Mouse (Mus musculus): ENCODE measurements around the gene Mapk1. TPM values are rescaled to one million over a fixed set of nuclear protein-coding genes. Genes with fewer than 3 reads are reported as not detected.

The Mapk1 gene
- polyA plus RNA-seq, 1 experiment from 2014 or later = 142 TPM

- no peaks in the 10 kb centered on the region for H3K9me3 ChIP-seq
- no peak overlapping the region for H3K9ac ChIP-seq
- H3K4me2 ChIP-seq (replicated peaks) = no peak overlapping the region
- H3K36me3 ChIP-seq = peaks cover 59% of the 10 kb centered on the region
- WGBS = 98% methylated on average over 3 of the region's 3 CpGs
- H3K4me3 ChIP-seq = no peak overlapping the region
- no peaks in the 10 kb centered on the region for H3K4me1 ChIP-seq
- no peak for ATAC-seq (ENCODE audit: insufficient number of reproducible peaks, insufficient read depth, low FRiP score, low TSS enrichment)
- no peak overlapping the region for H3K27ac ChIP-seq
- no peaks in the 10 kb centered on the region for H3K27me3 ChIP-seq
Measured at GRCm38 (mm10) chr16:17024469-17025148, 41.4 kb downstream of the Mapk1 start.

- Histone ChIP-seq H3K27ac (no peak overlapping the region), H3K9me3 (no peaks in the 10 kb centered on the region), H3K36me3 (peaks cover 58% of the 10 kb centered on the region), H3K4me1 (no peaks in the 10 kb centered on the region), H3K4me3 (no peak overlapping the region), H3K9ac (no peak overlapping the region), H3K4me2 (replicated peaks) (no peak overlapping the region), H3K27me3 (no peaks in the 10 kb centered on the region)
- WGBS = 80% methylated on average over 4 of the region's 4 CpGs
- no peak for ATAC-seq (ENCODE audit: insufficient number of reproducible peaks, insufficient read depth, low FRiP score, low TSS enrichment)
Measured at GRCm38 (mm10) chr16:17029971-17030695, 47.0 kb downstream of the Mapk1 start.

GRCm38 (mm10) chr16:17033754-17034153 lies 50.6 kb downstream of the Mapk1 start:
- H3K27ac ChIP-seq = no peak overlapping the region

GRCm38 (mm10) chr16:17040716-17041115 lies 57.5 kb downstream of the Mapk1 start:
- H3K27me3 ChIP-seq = no peaks in the 10 kb centered on the region
- ATAC-seq (ENCODE audit: insufficient number of reproducible peaks, insufficient read depth, low FRiP score, low TSS enrichment) = no peak
- WGBS = 92% methylated on average over 3 of the region's 3 CpGs
- H3K9me3 ChIP-seq = no peaks in the 10 kb centered on the region
- no peak overlapping the region for H3K4me3 ChIP-seq
- no peak overlapping the region for H3K27ac ChIP-seq
- no peaks in the 10 kb centered on the region for H3K4me1 ChIP-seq
- peaks cover 77% of the 10 kb centered on the region for H3K36me3 ChIP-seq
- no peak overlapping the region for H3K9ac ChIP-seq
- no peak overlapping the region for H3K4me2 ChIP-seq (replicated peaks)

More at GRCm38 (mm10) chr16:17033754-17034153, 50.6 kb downstream of the Mapk1 start:
- no peaks in the 10 kb centered on the region for H3K27me3 ChIP-seq
- no peaks in the 10 kb centered on the region for H3K4me1 ChIP-seq
- H3K9ac ChIP-seq = no peak overlapping the region
- ATAC-seq (ENCODE audit: insufficient number of reproducible peaks, insufficient read depth, low FRiP score, low TSS enrichment) = no peak
- H3K4me3 ChIP-seq = no peak overlapping the region
- H3K9me3 ChIP-seq = no peaks in the 10 kb centered on the region
- H3K36me3 ChIP-seq = peaks cover 58% of the 10 kb centered on the region
- WGBS = 99% methylated on average over 2 of the region's 2 CpGs
- H3K4me2 ChIP-seq (replicated peaks) = no peak overlapping the region

GRCm38 (mm10) chr16:17041417-17041816 lies 58.2 kb downstream of the Mapk1 start:
- Histone ChIP-seq H3K27ac (no peak overlapping the region), H3K4me3 (no peak overlapping the region), H3K9me3 (no peaks in the 10 kb centered on the region), H3K9ac (no peak overlapping the region), H3K36me3 (peaks cover 71% of the 10 kb centered on the region), H3K4me1 (no peaks in the 10 kb centered on the region), H3K27me3 (no peaks in the 10 kb centered on the region), H3K4me2 (replicated peaks) (no peak overlapping the region)
- 95% methylated on average over 1 of the region's 1 CpGs for WGBS
- no peak for ATAC-seq (ENCODE audit: insufficient number of reproducible peaks, insufficient read depth, low FRiP score, low TSS enrichment)

- Histone ChIP-seq H3K9ac (no peak overlapping the region), H3K36me3 (peaks cover 70% of the 10 kb centered on the region), H3K4me2 (replicated peaks) (no peak overlapping the region), H3K4me3 (no peak overlapping the region), H3K4me1 (no peaks in the 10 kb centered on the region), H3K27ac (no peak overlapping the region), H3K9me3 (no peaks in the 10 kb centered on the region), H3K27me3 (no peaks in the 10 kb centered on the region)
- WGBS = 90% methylated on average over 3 of the region's 3 CpGs
- no peak for ATAC-seq (ENCODE audit: insufficient number of reproducible peaks, insufficient read depth, low FRiP score, low TSS enrichment)
Measured at GRCm38 (mm10) chr16:17044320-17044719, 61.1 kb downstream of the Mapk1 start.

- Histone ChIP-seq H3K9ac (no peak overlapping the region), H3K36me3 (peaks cover 66% of the 10 kb centered on the region), H3K4me3 (no peak overlapping the region), H3K4me2 (replicated peaks) (no peak overlapping the region), H3K9me3 (no peaks in the 10 kb centered on the region), H3K27me3 (no peaks in the 10 kb centered on the region), H3K4me1 (no peaks in the 10 kb centered on the region), H3K27ac (no peak overlapping the region)
- ATAC-seq (ENCODE audit: insufficient number of reproducible peaks, insufficient read depth, low FRiP score, low TSS enrichment) = no peak
- WGBS = 78% methylated on average over 3 of the region's 3 CpGs
Measured at GRCm38 (mm10) chr16:17045287-17045686, 62.1 kb downstream of the Mapk1 start.

- Histone ChIP-seq H3K4me1 (no peaks in the 10 kb centered on the region), H3K4me2 (replicated peaks) (no peak overlapping the region), H3K27ac (no peak overlapping the region), H3K4me3 (no peak overlapping the region), H3K36me3 (peaks cover 26% of the 10 kb centered on the region), H3K9ac (no peak overlapping the region), H3K9me3 (no peaks in the 10 kb centered on the region), H3K27me3 (no peaks in the 10 kb centered on the region)
- no peak for ATAC-seq (ENCODE audit: insufficient number of reproducible peaks, insufficient read depth, low FRiP score, low TSS enrichment)
- 93% methylated on average over 1 of the region's 1 CpGs for WGBS
Measured at GRCm38 (mm10) chr16:17049886-17050285, 66.7 kb downstream of the Mapk1 start.

GRCm38 (mm10) chr16:17052087-17052486 lies 68.9 kb downstream of the Mapk1 start:
- Histone ChIP-seq H3K9me3 (no peaks in the 10 kb centered on the region), H3K9ac (no peak overlapping the region), H3K27ac (no peak overlapping the region), H3K36me3 (peaks cover 24% of the 10 kb centered on the region), H3K4me3 (no peak overlapping the region), H3K4me1 (no peaks in the 10 kb centered on the region), H3K4me2 (replicated peaks) (no peak overlapping the region), H3K27me3 (no peaks in the 10 kb centered on the region)
- WGBS = 80% methylated on average over 7 of the region's 7 CpGs
- no peak for ATAC-seq (ENCODE audit: insufficient number of reproducible peaks, insufficient read depth, low FRiP score, low TSS enrichment)

- no peak for ATAC-seq (ENCODE audit: insufficient number of reproducible peaks, insufficient read depth, low FRiP score, low TSS enrichment)
- no peak overlapping the region for H3K27ac ChIP-seq
- 91% methylated on average over 3 of the region's 3 CpGs for WGBS
Measured at GRCm38 (mm10) chr16:17053903-17054302, 70.7 kb downstream of the Mapk1 start.

GRCm38 (mm10) chr16:17055584-17055983 lies 72.4 kb downstream of the Mapk1 start:
- H3K9ac ChIP-seq = no peak overlapping the region
- H3K4me1 ChIP-seq = no peaks in the 10 kb centered on the region
- H3K4me3 ChIP-seq = no peak overlapping the region
- no peak overlapping the region for H3K4me2 ChIP-seq (replicated peaks)
- ATAC-seq (ENCODE audit: insufficient number of reproducible peaks, insufficient read depth, low FRiP score, low TSS enrichment) = no peak
- no peaks in the 10 kb centered on the region for H3K36me3 ChIP-seq
- no peaks in the 10 kb centered on the region for H3K27me3 ChIP-seq
- H3K27ac ChIP-seq = no peak overlapping the region
- H3K9me3 ChIP-seq = no peaks in the 10 kb centered on the region
- 82% methylated on average over 3 of the region's 3 CpGs for WGBS

More at GRCm38 (mm10) chr16:17053903-17054302, 70.7 kb downstream of the Mapk1 start:
- H3K36me3 ChIP-seq = peaks cover 8% of the 10 kb centered on the region
- H3K4me1 ChIP-seq = no peaks in the 10 kb centered on the region
- no peak overlapping the region for H3K4me3 ChIP-seq
- H3K9ac ChIP-seq = no peak overlapping the region
- H3K27me3 ChIP-seq = no peaks in the 10 kb centered on the region
- H3K9me3 ChIP-seq = no peaks in the 10 kb centered on the region
- no peak overlapping the region for H3K4me2 ChIP-seq (replicated peaks)

- H3K4me3 ChIP-seq = no peak overlapping the region
- no peak overlapping the region for H3K4me2 ChIP-seq (replicated peaks)
- H3K4me1 ChIP-seq = no peaks in the 10 kb centered on the region
- WGBS = 73% methylated on average over 1 of the region's 1 CpGs
- no peak overlapping the region for H3K9ac ChIP-seq
- no peak overlapping the region for H3K27ac ChIP-seq
- H3K27me3 ChIP-seq = no peaks in the 10 kb centered on the region
- ATAC-seq (ENCODE audit: insufficient number of reproducible peaks, insufficient read depth, low FRiP score, low TSS enrichment) = no peak
- H3K36me3 ChIP-seq = no peaks in the 10 kb centered on the region
- H3K9me3 ChIP-seq = no peaks in the 10 kb centered on the region
Measured at GRCm38 (mm10) chr16:17062338-17062737, 79.2 kb downstream of the Mapk1 start.

Data from embryonic facial prominence, embryonic 12.5 days (tissue).